Mouse (Mus musculus) C2C12 (cell line): Measurements from ENCODE around the gene Cul9. TPM values are rescaled to one million over a fixed set of nuclear protein-coding genes. Genes with fewer than 3 reads are reported as not detected.
A peak's percentile ranks its signal among the peaks of the same experiment; 100 is the strongest.

Experiments used
- H3K27me3 ChIP-seq: one replicate; pipeline ENCODE4 v1.6.1; 2011; ENCODE audit not compliant: control insufficient read depth, insufficient read depth, insufficient read length
- H3K36me3 ChIP-seq: one replicate; pipeline ENCODE4 v1.6.1; 2011; ENCODE audit not compliant: control insufficient read depth, insufficient read depth
- H3K4me3 ChIP-seq: one replicate; pipeline ENCODE4 v1.5.1; 2011; ENCODE audit warnings: mild to moderate bottlenecking, control low read depth; ENCODE audit not compliant: poor library complexity, insufficient read depth, severe bottlenecking
- H3K79me2 ChIP-seq: one replicate; pipeline ENCODE4 v1.6.1; 2011; ENCODE audit not compliant: control insufficient read depth, insufficient read depth
- H3K79me3 ChIP-seq: one replicate; pipeline ENCODE4 v1.6.1; 2011; ENCODE audit warnings: low read depth, control low read depth
- H3ac ChIP-seq: one replicate; pipeline ENCODE3; 2011; ENCODE audit warnings: low read depth; ENCODE audit not compliant: control insufficient read depth, insufficient read length
- CEBPB ChIP-seq: IDR thresholded peaks from one replicate; pipeline ENCODE4 v1.6.1; 2011; ENCODE audit warnings: low read depth, mild to moderate bottlenecking, control low read depth, moderate library complexity
- CTCF ChIP-seq: IDR thresholded peaks from one replicate; pipeline ENCODE4 v1.5.1; 2011; ENCODE audit not compliant: control insufficient read depth, insufficient read depth, insufficient read length
- FOSL1 ChIP-seq: IDR thresholded peaks from one replicate; pipeline ENCODE4 v1.8.0; 2011; ENCODE audit warnings: mild to moderate bottlenecking, low read length; ENCODE audit not compliant: poor library complexity, insufficient read depth, severe bottlenecking
- MAX ChIP-seq: IDR thresholded peaks from one replicate; pipeline ENCODE4 v1.6.1; 2011; ENCODE audit warnings: mild to moderate bottlenecking, control low read depth
- MYOD1 ChIP-seq: IDR thresholded peaks from one replicate; pipeline ENCODE4 v1.6.1; 2011; ENCODE audit warnings: low read depth; ENCODE audit not compliant: control insufficient read depth, insufficient read length
- MYOG ChIP-seq: IDR thresholded peaks from one replicate; pipeline ENCODE4 v1.6.1; 2011; ENCODE audit not compliant: control insufficient read depth, insufficient read length; ENCODE audit errors: extremely low read depth
- USF1 ChIP-seq: IDR thresholded peaks from one replicate; pipeline ENCODE4 v1.6.1; 2011; ENCODE audit warnings: low read depth, mild to moderate bottlenecking, control low read depth, moderate library complexity
- polyA plus RNA-seq: library from polyadenylated mRNA; unstranded; fragments of >200 nt; fragmentation: generic; extraction: Trizol; gene quantifications from one replicate; pipeline ENCODE4 v1.2.1, GENCODE M21; 2012; ENCODE audit warnings: missing spikeins

Cul9 gene
- polyA plus RNA-seq, 1 experiment, result 0.60 TPM

DNA sequence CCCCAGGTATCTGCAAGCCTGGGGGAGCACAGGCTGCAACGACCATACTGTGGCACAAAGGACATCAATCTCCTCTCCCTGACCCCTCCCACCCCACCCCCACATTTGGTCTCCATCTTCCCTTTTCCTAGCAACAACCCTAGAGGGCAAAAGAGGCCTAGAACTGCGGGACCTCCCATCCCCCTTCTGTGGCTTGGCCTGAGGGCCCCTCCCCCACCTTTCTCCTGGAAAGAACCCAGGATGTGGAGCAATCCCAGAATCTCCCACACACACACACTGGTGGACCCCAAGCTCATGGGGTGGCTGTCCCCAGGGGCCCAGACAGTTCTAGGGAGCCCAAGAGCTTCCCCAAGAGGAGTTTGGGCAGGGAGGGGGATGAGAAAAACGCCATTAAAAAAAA is 1.7 kb upstream of the Cul9 start:
- peaks cover 42% of the 10 kb centered on the region for H3K36me3 ChIP-seq
- H3K79me2 ChIP-seq, result peaks cover 29% of the 10 kb centered on the region
- no peak overlapping the region for H3ac ChIP-seq
- no peak overlapping the region for H3K4me3 ChIP-seq
- H3K27me3 ChIP-seq, result no peaks in the 10 kb centered on the region
- H3K79me3 ChIP-seq, result peaks cover 8% of the 10 kb centered on the region
- TF ChIP-seq CEBPB (no peak), USF1 (no peak), CTCF (no peak), FOSL1 (no peak), MAX (no peak), MYOD1 (no peak), MYOG (no peak)

DNA sequence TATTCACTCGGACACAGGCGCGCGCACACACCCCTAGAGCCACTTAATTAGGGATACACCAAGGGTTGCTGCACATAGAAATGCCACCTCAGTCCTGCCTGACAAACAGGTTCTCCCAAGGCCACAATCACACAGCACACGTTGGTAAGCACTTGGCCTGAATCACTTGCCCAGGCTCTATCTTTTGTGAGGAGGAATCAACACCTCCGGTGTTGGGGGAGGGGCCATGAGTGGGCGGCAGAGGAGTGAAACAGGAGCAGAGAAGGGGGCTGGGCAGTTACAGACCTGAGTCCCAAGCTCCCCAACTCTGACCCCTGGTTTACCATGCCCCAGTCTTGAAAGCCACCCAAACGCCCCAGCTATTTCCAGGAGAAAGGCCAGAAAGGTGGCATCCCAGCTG is 807 bp upstream of the Cul9 start:
- peaks cover 22% of the 10 kb centered on the region for H3K79me2 ChIP-seq
- peaks cover 7% of the 10 kb centered on the region for H3K79me3 ChIP-seq
- TF ChIP-seq FOSL1 (no peak), MYOD1 (no peak), CEBPB (no peak), USF1 (no peak), CTCF (no peak), MAX (no peak), MYOG (no peak)
- no peak overlapping the region for H3K4me3 ChIP-seq
- no peak overlapping the region for H3ac ChIP-seq
- H3K36me3 ChIP-seq, result peaks cover 37% of the 10 kb centered on the region
- no peaks in the 10 kb centered on the region for H3K27me3 ChIP-seq

DNA sequence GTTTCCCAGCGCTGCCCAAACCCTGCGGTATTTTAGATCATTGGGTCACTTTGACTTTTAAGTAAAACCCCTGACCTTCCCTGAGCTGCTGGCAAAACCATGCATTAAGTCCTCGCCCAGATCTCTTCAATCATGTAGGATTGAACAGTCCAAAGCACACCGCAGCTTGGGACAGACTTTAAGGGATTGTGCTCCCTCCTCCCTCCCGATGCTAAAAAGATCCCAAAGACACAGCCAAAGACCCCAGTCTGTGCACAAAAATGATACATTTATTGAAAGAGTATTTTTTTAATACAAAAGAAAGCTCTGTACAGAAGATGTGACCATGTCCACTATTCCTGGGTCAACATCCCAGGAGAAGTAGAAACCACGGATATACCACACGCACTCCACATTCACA is 403 bp upstream of the Cul9 start:
- TF ChIP-seq MYOD1, result no peak
- no peaks in the 10 kb centered on the region for H3K27me3 ChIP-seq
- no peak overlapping the region for H3ac ChIP-seq
- H3K36me3 ChIP-seq, result peaks cover 33% of the 10 kb centered on the region
- peaks cover 3% of the 10 kb centered on the region for H3K79me3 ChIP-seq
- H3K79me2 ChIP-seq, result peaks cover 18% of the 10 kb centered on the region
- no peak overlapping the region for H3K4me3 ChIP-seq

DNA sequence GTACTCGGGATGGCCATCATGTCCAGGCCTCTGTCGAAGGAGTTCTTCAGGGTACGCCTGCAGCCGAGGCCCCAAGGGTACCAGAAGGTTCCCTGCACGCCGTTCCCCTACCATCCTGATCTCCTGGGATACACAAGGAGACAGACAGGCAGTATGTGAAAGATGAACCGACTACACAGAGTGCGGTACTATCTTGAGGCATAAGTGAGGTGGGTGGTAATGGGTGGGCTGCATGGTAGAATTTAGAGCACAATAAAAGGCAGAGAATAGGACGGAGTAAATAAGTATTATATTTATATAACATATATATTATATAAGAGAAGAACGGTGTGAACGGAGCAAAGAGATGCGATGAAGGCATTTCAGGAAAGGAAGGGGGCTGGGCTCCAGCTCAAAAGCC is 2.5 kb downstream of the Cul9 start:
- no peak overlapping the region for H3K4me3 ChIP-seq

DNA sequence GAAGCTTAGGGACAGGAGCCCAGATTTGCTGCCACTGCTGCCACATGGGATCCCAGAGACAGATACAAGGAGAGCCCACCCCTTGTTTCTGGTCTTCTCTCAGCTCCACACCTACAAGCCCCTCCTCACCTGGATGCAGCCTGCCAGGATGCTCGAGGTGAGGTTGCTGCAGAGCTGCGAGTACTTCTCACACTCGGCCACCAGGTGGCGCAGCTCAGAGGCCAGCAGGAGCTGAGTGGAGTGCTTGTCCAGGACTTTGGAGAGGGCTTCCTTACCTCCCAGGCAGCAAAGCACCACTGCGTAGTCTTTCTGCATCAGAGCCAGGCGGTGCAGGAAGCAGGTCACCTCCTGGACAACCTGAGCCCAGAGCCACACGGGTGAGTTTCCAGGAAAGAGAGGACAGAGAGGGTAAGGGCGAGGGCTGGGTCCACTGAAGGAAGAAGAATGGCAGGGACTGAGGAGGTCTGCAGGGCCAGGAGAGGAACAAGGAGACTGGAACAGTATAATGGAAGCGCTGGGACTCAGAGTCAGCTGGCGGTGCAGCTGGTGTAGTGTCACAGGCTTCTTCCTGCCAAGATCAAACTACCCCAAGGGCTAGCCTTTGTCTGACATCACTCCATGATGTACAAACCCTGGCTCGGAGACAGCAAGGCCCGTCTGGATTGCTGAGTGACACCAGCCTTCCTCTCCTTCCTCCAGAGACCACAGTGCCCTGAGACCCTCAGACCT is 20.4 kb downstream of the Cul9 start:
- H3K27me3 ChIP-seq, result peaks cover 16% of the 10 kb centered on the region
- no peaks in the 10 kb centered on the region for H3K79me3 ChIP-seq
- H3K4me3 ChIP-seq, result no peak overlapping the region
- no peaks in the 10 kb centered on the region for H3K36me3 ChIP-seq
- H3ac ChIP-seq, result no peak overlapping the region
- H3K79me2 ChIP-seq, result no peaks in the 10 kb centered on the region
- TF ChIP-seq MYOG, result no peak
- no peak for TF ChIP-seq USF1
- no peak for TF ChIP-seq FOSL1
- TF ChIP-seq CEBPB, result no peak
- no peak for TF ChIP-seq MYOD1
- TF ChIP-seq CTCF, result peak; percentile 92

More for the DNA sequence above, 2.5 kb downstream of the Cul9 start:
- Histone ChIP-seq H3K79me3 (no peaks in the 10 kb centered on the region), H3ac (no peak overlapping the region), H3K36me3 (peaks cover 6% of the 10 kb centered on the region), H3K27me3 (no peaks in the 10 kb centered on the region), H3K79me2 (no peaks in the 10 kb centered on the region)
- TF ChIP-seq FOSL1, result no peak
- no peak for TF ChIP-seq CEBPB
- TF ChIP-seq CTCF, result no peak
- no peak for TF ChIP-seq MYOG
- no peak for TF ChIP-seq MAX
- TF ChIP-seq USF1, result no peak

DNA sequence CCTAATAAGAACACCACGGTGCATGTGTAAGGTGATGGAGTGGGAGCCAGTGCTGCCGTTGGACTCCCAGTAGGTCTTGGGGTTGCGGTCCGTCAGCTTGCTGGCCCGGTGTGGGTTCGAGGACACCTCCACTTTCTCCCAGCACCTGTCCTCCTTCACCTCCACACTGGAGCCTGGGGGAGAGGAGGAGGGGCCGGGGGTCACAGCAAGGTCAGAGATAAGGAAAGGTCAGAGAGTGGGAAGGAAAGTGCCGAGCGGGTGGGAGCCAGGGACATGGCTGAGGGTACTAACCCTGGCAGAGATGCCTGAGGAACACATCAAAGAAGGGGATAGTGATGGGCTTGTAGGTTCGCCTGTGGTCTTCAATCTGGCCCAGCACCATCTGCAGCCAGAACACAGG is 21.1 kb downstream of the Cul9 start:
- Histone ChIP-seq H3ac (no peak overlapping the region), H3K79me3 (no peaks in the 10 kb centered on the region), H3K4me3 (no peak overlapping the region), H3K27me3 (peaks cover 23% of the 10 kb centered on the region), H3K79me2 (no peaks in the 10 kb centered on the region), H3K36me3 (no peaks in the 10 kb centered on the region)
- TF ChIP-seq MYOG (no peak), MYOD1 (no peak), CEBPB (no peak), FOSL1 (no peak), CTCF (no peak), MAX (no peak), USF1 (no peak)
